Mouse (Mus musculus): ENCODE results near the gene Gm7075. TPM values are rescaled to one million over a fixed set of nuclear protein-coding genes. Genes with fewer than 3 reads are reported as not detected.

Gm7075 gene
- polyA plus RNA-seq, 1 experiment from 2014 or later, result not detected

DNA sequence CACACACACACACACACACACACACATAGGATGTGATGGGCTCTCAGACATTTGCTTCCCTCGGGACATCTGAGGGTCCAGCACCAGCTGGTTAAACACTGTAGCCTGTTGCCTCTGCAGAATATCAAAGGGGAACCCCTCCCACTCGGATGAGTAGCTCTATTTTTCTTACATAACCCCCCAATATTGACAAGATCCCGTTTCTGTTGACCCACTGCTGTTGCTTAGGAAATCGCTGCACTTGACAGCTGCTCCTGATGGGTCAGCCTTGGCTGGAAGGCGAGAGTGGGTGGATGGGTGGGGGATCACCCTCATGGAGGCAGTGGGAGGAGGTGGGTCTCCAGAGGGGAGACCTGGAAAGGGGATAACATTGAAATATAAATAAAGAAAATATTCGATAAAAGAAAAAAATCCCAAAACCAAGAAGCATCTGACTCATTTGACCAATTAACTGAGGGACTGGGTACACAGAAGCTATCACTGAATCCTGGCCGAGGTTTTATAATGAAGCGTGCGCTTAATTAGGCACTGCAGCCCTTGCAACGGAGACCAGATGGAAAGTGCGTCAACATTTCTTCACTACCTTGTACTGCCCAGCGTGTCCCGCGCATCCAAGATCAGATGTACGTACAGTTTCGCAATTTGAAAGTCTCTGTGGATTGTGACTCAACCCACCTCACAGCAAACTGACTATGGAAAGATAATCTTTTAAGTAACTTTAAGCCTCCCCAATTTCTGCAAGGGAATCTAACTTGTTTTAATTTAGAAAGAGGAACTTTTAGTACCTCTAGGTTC, 11.2 kb downstream of the Gm7075 start:
- TF ChIP-seq EP300 (optimal IDR thresholded peaks at IDR 0.05) (no peak), CTCF (IDR thresholded peaks at IDR 0.05; ENCODE audit: low read depth) (no peak)
- Histone ChIP-seq H3K27me3 (ENCODE audit: control insufficient read depth, insufficient read depth, low read length) (no peaks in the 10 kb centered on the region), H3K4me1 (replicated peaks; ENCODE audit: control insufficient read depth, insufficient read depth) (no peaks in the 10 kb centered on the region), H3K36me3 (ENCODE audit: control insufficient read depth, insufficient read depth, low read length) (no peaks in the 10 kb centered on the region), H3K4me2 (replicated peaks; ENCODE audit: low read depth) (no peak overlapping the region), H3K9me3 (ENCODE audit: control insufficient read depth, low read length) (no peaks in the 10 kb centered on the region), H3K27ac (replicated peaks) (no peak overlapping the region), H3K9ac (ENCODE audit: low read length) (no peak overlapping the region), H3K4me3 (ENCODE audit: low read depth, low read length) (no peak overlapping the region)
- DNase-seq (ENCODE audit: low spot score), result no peak
- WGBS, result 55% methylated on average over 16 of the region's 16 CpGs
- ATAC-seq (ENCODE audit: low FRiP score, low TSS enrichment), result no peak

DNA sequence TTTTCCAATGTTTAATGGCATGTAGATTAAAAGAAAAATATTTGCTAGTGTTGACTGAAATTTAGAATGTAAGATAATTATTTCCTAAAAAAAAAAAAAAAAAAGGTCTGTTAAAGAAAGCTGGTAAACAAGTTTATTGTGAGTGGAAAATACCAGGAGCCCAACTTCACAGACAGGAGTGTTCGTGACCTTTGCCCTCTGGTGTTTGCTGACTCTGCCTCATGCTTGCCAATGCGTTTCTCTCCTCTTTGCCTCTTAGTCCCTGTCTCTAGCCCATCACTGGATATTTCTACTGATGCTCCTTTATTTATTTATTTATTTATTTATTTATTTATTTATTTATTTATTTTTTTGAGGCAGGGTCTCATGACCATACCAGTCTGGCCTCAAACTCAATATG, 18.0 kb downstream of the Gm7075 start:
- no peak for TF ChIP-seq CTCF (IDR thresholded peaks at IDR 0.05; ENCODE audit: low read depth)
- TF ChIP-seq EP300 (optimal IDR thresholded peaks at IDR 0.05), result no peak
- ATAC-seq (ENCODE audit: low FRiP score, low TSS enrichment), result no peak
- Histone ChIP-seq H3K4me1 (replicated peaks; ENCODE audit: control insufficient read depth, insufficient read depth) (no peaks in the 10 kb centered on the region), H3K4me3 (ENCODE audit: low read depth, low read length) (no peak overlapping the region), H3K27ac (replicated peaks) (no peak overlapping the region), H3K4me2 (replicated peaks; ENCODE audit: low read depth) (no peak overlapping the region), H3K9me3 (ENCODE audit: control insufficient read depth, low read length) (no peaks in the 10 kb centered on the region), H3K9ac (ENCODE audit: low read length) (no peak overlapping the region), H3K27me3 (ENCODE audit: control insufficient read depth, insufficient read depth, low read length) (no peaks in the 10 kb centered on the region), H3K36me3 (ENCODE audit: control insufficient read depth, insufficient read depth, low read length) (no peaks in the 10 kb centered on the region)
- DNase-seq (ENCODE audit: low spot score), result no peak
- WGBS, result 70% methylated on average over 2 of the region's 2 CpGs

- no peak for DNase-seq (ENCODE audit: low spot score)
- Histone ChIP-seq H3K4me1 (replicated peaks; ENCODE audit: control insufficient read depth, insufficient read depth) (no peaks in the 10 kb centered on the region), H3K4me3 (ENCODE audit: low read depth, low read length) (no peak overlapping the region), H3K4me2 (replicated peaks; ENCODE audit: low read depth) (no peak overlapping the region), H3K27me3 (ENCODE audit: control insufficient read depth, insufficient read depth, low read length) (no peaks in the 10 kb centered on the region), H3K27ac (replicated peaks) (no peak overlapping the region), H3K9ac (ENCODE audit: low read length) (no peak overlapping the region), H3K9me3 (ENCODE audit: control insufficient read depth, low read length) (no peaks in the 10 kb centered on the region), H3K36me3 (ENCODE audit: control insufficient read depth, insufficient read depth, low read length) (no peaks in the 10 kb centered on the region)
- 79% methylated on average over 5 of the region's 5 CpGs for WGBS
- TF ChIP-seq CTCF (IDR thresholded peaks at IDR 0.05; ENCODE audit: low read depth) (no peak), EP300 (optimal IDR thresholded peaks at IDR 0.05) (no peak)
- ATAC-seq (ENCODE audit: low FRiP score, low TSS enrichment), result no peak
Observed at GRCm38 (mm10) chr10:63402731-63403504, 18.7 kb downstream of the Gm7075 start.

DNA sequence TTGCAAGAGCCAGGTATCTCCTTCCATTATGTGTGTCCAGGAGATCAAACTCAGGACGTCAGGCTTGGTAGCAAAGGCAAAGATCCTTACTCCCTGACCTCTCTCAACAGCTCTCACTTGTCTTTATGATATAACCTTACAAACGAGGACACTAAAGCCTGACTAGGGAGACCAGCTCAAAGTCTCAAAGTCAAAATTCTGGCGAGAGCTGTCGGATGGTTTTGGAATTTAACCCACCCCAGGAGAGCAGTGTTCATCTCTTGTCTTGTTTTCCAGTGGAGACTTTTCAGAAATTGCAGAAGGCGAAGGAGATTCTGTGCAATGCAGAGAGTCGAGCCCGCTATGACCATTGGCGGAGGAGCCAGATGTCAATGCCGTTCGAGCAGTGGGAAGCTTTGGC, 24.6 kb downstream of the Gm7075 start:
- Histone ChIP-seq H3K9me3 (ENCODE audit: control insufficient read depth, low read length) (no peaks in the 10 kb centered on the region), H3K4me1 (replicated peaks; ENCODE audit: control insufficient read depth, insufficient read depth) (no peaks in the 10 kb centered on the region), H3K27me3 (ENCODE audit: control insufficient read depth, insufficient read depth, low read length) (no peaks in the 10 kb centered on the region), H3K4me3 (ENCODE audit: low read depth, low read length) (no peak overlapping the region), H3K36me3 (ENCODE audit: control insufficient read depth, insufficient read depth, low read length) (no peaks in the 10 kb centered on the region), H3K9ac (ENCODE audit: low read length) (no peak overlapping the region), H3K27ac (replicated peaks) (no peak overlapping the region), H3K4me2 (replicated peaks; ENCODE audit: low read depth) (no peak overlapping the region)
- WGBS, result 91% methylated on average over 10 of the region's 10 CpGs
- DNase-seq (ENCODE audit: low spot score) (no peak), ATAC-seq (ENCODE audit: low FRiP score, low TSS enrichment) (no peak)
- no peak for TF ChIP-seq CTCF (IDR thresholded peaks at IDR 0.05; ENCODE audit: low read depth)
- no peak for TF ChIP-seq EP300 (optimal IDR thresholded peaks at IDR 0.05)

DNA sequence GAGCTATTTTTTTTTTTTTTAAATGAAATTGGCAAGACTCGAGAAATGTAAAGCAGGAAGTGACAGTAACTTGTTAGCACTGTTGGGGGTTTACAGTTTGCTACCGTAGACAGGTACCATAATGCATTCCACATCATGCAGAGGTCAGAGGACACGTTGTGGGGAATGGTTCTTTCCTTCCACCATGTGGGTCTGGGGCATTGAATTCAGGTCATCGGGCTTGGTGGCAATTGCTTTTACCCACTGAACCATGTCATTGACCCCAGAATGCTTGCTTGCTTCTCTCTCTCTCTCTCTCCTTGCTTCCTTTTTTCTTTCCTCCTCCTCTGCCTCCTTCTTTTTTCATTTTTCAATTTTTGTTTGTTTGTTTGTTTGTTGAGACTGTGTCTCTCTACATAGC, 32.6 kb downstream of the Gm7075 start:
- no peaks in the 10 kb centered on the region for H3K36me3 ChIP-seq (ENCODE audit: control insufficient read depth, insufficient read depth, low read length)
- H3K9me3 ChIP-seq (ENCODE audit: control insufficient read depth, low read length), result no peaks in the 10 kb centered on the region
- TF ChIP-seq EP300 (optimal IDR thresholded peaks at IDR 0.05) (no peak), CTCF (IDR thresholded peaks at IDR 0.05; ENCODE audit: low read depth) (no peak)
- no peak for DNase-seq (ENCODE audit: low spot score)
- H3K4me1 ChIP-seq (replicated peaks; ENCODE audit: control insufficient read depth, insufficient read depth), result no peaks in the 10 kb centered on the region
- no peak overlapping the region for H3K4me3 ChIP-seq (ENCODE audit: low read depth, low read length)
- no peak for ATAC-seq (ENCODE audit: low FRiP score, low TSS enrichment)
- H3K27ac ChIP-seq (replicated peaks), result no peak overlapping the region
- 69% methylated on average over 4 of the region's 4 CpGs for WGBS
- H3K9ac ChIP-seq (ENCODE audit: low read length), result no peak overlapping the region
- no peaks in the 10 kb centered on the region for H3K27me3 ChIP-seq (ENCODE audit: control insufficient read depth, insufficient read depth, low read length)
- no peak overlapping the region for H3K4me2 ChIP-seq (replicated peaks; ENCODE audit: low read depth)

- peak; percentile 18; the same call in 1 of the 2 replicates for TF ChIP-seq CTCF (IDR thresholded peaks at IDR 0.05; ENCODE audit: low read depth)
- TF ChIP-seq EP300 (optimal IDR thresholded peaks at IDR 0.05), result no peak
- DNase-seq (ENCODE audit: low spot score), result no peak
- no peaks in the 10 kb centered on the region for H3K27me3 ChIP-seq (ENCODE audit: control insufficient read depth, insufficient read depth, low read length)
- H3K4me1 ChIP-seq (replicated peaks; ENCODE audit: control insufficient read depth, insufficient read depth), result no peaks in the 10 kb centered on the region
- H3K36me3 ChIP-seq (ENCODE audit: control insufficient read depth, insufficient read depth, low read length), result no peaks in the 10 kb centered on the region
- no peak overlapping the region for H3K27ac ChIP-seq (replicated peaks)
- peak overlapping the region; percentile 71 for H3K9ac ChIP-seq (ENCODE audit: low read length)
- 5% methylated on average over 10 of the region's 10 CpGs for WGBS
- no peak for ATAC-seq (ENCODE audit: low FRiP score, low TSS enrichment)
- peak overlapping the region; percentile 58 for H3K4me3 ChIP-seq (ENCODE audit: low read depth, low read length)
- no peaks in the 10 kb centered on the region for H3K9me3 ChIP-seq (ENCODE audit: control insufficient read depth, low read length)
- peak overlapping the region; percentile 69 for H3K4me2 ChIP-seq (replicated peaks; ENCODE audit: low read depth)
Observed at GRCm38 (mm10) chr10:63386991-63387390, 34.6 kb downstream of the Gm7075 start.

Measured in stomach, postnatal 0 days (tissue).